Mouse (Mus musculus) liver, embryonic 14.5 days (tissue): Measurements from ENCODE around the gene Optc. TPM values are rescaled to one million over a fixed set of nuclear protein-coding genes. Genes with fewer than 3 reads are reported as not detected.

Experiments used
- ATAC-seq: fragments of 200-750 bp; cut with Nextera tagmentation; 2 replicates; pipeline ENCODE4 v1.8.0; 2017; ENCODE audit warnings: moderate number of reproducible peaks, mild to moderate bottlenecking, moderate library complexity; ENCODE audit not compliant: insufficient read depth
- DNase-seq, 3 experiments: peaks; one replicate each; pipeline ENCODE4 v3.0.0-alpha.2; 2012 to 2013; ENCODE audit warnings: low read depth in 3 of 3, low spot score in 3 of 3
- H3K27ac ChIP-seq: fragments of 300-500 bp; sonication (generic); 2 replicates; pipeline ENCODE4 v1.5.1; 2014; ENCODE audit warnings: moderate library complexity, mild to moderate bottlenecking, control low read depth, inconsistent platforms
- H3K27me3 ChIP-seq: fragments of 300-500 bp; sonication (generic); 2 replicates; pipeline ENCODE4 v1.6.1; 2014; ENCODE audit warnings: mild to moderate bottlenecking, low read length, moderate library complexity; ENCODE audit not compliant: control insufficient read depth, insufficient read depth
- H3K36me3 ChIP-seq: fragments of 300-500 bp; sonication (generic); replicated peaks from 2 replicates; pipeline ENCODE4 v1.6.1; 2014; ENCODE audit warnings: low read depth; ENCODE audit not compliant: control insufficient read depth, insufficient read depth
- H3K4me1 ChIP-seq, 2 experiments: fragments of 200-500 bp in 1 of 2; fragments of 300-500 bp in 1 of 2; sonication (generic) in 1 of 2; replicated peaks; 2 replicates each; pipeline ENCODE4 v1.6.1; 2012 to 2014; ENCODE audit warnings: antibody characterized with exemption in 1 of 2, inconsistent platforms in 1 of 2, low read length in 1 of 2; ENCODE audit not compliant: control insufficient read depth in 2 of 2, insufficient read depth in 2 of 2
- H3K4me2 ChIP-seq: fragments of 300-500 bp; sonication (generic); 2 replicates; pipeline ENCODE4 v1.6.1; 2014; ENCODE audit warnings: low read depth, mild to moderate bottlenecking, control low read depth, moderate library complexity
- H3K4me3 ChIP-seq, 2 experiments: fragments of 200-500 bp in 1 of 2; fragments of 300-500 bp in 1 of 2; sonication (generic) in 1 of 2; 2 replicates each; pipeline ENCODE4 v1.5.1; 2012 to 2014; ENCODE audit warnings: low read depth in 2 of 2, low read length in 2 of 2, mild to moderate bottlenecking in 2 of 2, control low read depth in 1 of 2, inconsistent platforms in 1 of 2, moderate library complexity in 1 of 2; ENCODE audit not compliant: insufficient read depth in 1 of 2
- H3K9ac ChIP-seq: fragments of 300-500 bp; sonication (generic); replicated peaks from 2 replicates; pipeline ENCODE4 v1.6.1; 2014; ENCODE audit warnings: mild to moderate bottlenecking, control low read depth, moderate library complexity
- H3K9me3 ChIP-seq: fragments of 300-500 bp; sonication (generic); 2 replicates; pipeline ENCODE4 v1.6.1; 2016; ENCODE audit warnings: low read length, mixed read lengths; ENCODE audit not compliant: control insufficient read depth
- CTCF ChIP-seq: IDR thresholded peaks from 2 replicates; pipeline ENCODE4 v1.5.1; 2016; ENCODE audit warnings: antibody characterized with exemption, low read depth, control low read depth
- EP300 ChIP-seq: IDR thresholded peaks from 2 replicates; pipeline ENCODE4 v1.6.1; 2016; ENCODE audit warnings: antibody characterized with exemption, low read depth
- WGBS: fragments of 180-500 bp; shearing (Covaris S2); extraction: QIAGEN DNeasy Blood & Tissue Kit; methylation state at CpG from one replicate; pipeline ENCODE4 v1.1.7; 2014; ENCODE audit not compliant: insufficient replicate concordance; 5-methylcytosine and 5-hydroxymethylcytosine counted together
- polyA plus RNA-seq, 2 experiments: library from polyadenylated mRNA; depleted of rRNA in 1 of 2; stranded (reverse) in 1 of 2; unstranded in 1 of 2; fragments of >200 nt; fragmentation: Nextera tagmentation in 1 of 2; extraction: Ambion mirVana in 1 of 2; gene quantifications; 2 replicates each; pipeline versions ENCODE4 v1.2.1 to v1.2.3; 2012 to 2014

The Optc gene
- polyA plus RNA-seq, 2 experiments = 0.11 TPM; not detected in 1

DNA sequence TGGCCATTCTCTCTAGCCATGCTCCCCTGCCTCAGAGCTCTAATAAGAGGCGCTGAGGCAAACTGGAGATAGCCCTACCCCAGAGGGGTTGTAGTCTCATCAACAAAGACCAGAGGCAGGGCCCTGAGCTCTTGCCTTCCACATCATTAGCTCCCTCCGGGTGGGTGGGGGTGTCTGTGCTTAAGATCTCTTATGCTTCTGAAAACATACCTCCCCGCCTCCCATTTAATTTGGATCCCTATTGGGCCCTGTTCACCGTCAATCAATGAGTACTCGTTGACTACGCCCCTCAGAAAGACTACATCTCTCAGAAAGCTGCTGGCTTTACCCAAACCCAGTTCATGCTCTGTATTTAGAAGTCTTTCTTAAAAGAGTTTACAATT, 10.3 kb upstream of the Optc start:
- 43% methylated on average over 6 of the region's 6 CpGs for WGBS
- no peak for DNase-seq
- TF ChIP-seq CTCF (no peak), EP300 (no peak)

DNA sequence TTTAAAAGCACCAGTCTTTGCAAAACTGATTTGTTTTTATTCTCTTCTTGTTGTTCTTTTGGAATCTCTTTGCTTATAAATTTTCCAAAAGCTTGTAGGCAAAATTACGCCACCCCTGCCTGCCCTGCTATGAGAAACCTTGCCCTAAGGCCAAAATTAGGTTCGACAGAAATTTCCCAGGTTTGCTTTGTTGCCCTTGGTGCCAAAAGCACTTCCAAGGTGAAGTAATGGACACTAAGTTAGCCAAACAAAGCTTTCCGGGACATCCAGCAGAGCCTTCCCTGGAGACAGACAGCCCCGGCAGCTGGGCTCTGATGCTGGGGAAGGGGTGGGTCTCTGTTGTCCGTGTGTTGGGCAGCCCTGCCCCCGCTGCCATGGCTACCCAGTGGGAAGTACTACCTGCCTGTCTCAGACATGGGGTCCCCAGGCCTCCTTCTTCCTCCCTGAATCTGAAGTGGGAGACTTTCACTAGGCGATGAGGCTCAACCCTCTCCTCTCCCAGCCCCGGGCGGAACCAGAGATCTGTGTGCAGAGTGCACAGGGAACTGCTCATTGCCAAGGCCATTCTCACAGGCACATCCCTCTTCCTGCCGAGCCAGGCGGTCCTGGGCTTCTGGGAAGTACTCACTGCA, 9.8 kb upstream of the Optc start:
- Histone ChIP-seq H3K4me3 (no peak overlapping the region), H3K36me3 (no peaks in the 10 kb centered on the region), H3K4me2 (no peak overlapping the region), H3K27me3 (no peaks in the 10 kb centered on the region), H3K9ac (no peak overlapping the region), H3K27ac (no peak overlapping the region), H3K4me1 (peaks cover 0 to 6% of the 10 kb centered on the region in 2 experiments; a peak in 2 of 4 replicates), H3K9me3 (no peaks in the 10 kb centered on the region)
- 35% methylated on average over 11 of the region's 11 CpGs for WGBS
- TF ChIP-seq EP300 = no peak
- no peak for ATAC-seq
- DNase-seq = no peak

More for the DNA sequence above, 10.3 kb upstream of the Optc start:
- Histone ChIP-seq H3K27me3 (no peaks in the 10 kb centered on the region), H3K4me2 (no peak overlapping the region), H3K4me1 (peaks cover 0 to 6% of the 10 kb centered on the region in 2 experiments; a peak in 2 of 4 replicates), H3K9me3 (no peaks in the 10 kb centered on the region), H3K36me3 (no peaks in the 10 kb centered on the region), H3K4me3 (no peak overlapping the region), H3K27ac (no peak overlapping the region), H3K9ac (no peak overlapping the region)
- no peak for ATAC-seq

DNA sequence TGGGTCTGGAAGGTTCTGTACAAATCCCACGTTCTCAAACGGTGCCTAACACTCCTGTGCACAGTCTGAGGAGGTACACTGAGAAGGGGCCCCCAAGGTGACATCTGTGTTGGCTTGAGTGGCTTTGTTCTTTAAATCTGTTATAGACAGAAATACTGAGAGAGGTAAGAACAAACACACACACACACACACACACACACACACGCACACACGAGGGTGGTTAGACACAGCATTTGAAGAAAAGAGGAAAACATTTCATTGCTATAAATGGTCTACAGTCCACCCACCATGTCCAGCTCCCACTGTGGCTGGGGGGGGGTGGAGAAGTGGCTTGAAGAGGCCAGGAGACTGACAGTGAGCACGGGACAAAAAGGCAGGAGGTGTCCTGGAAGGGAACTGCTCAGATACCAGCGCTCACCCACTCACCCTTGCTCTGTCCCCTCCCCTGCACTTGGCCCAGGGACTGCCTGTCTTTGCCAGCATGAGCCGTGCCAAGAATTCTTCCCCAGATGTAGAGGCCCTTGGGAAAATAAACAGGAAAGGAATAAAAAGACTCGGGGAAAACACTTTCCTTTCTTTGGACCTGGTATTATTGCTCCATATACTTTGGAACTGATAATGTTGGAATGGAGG, 8.0 kb upstream of the Optc start:
- H3K4me3 ChIP-seq = no peak overlapping the region
- no peak overlapping the region for H3K27ac ChIP-seq
- DNase-seq (no peak), ATAC-seq (no peak)
- WGBS = 43% methylated on average over 8 of the region's 8 CpGs
- peaks cover 0 to 2% of the 10 kb centered on the region in 2 experiments; a peak in 1 of 4 replicates for H3K4me1 ChIP-seq
- no peaks in the 10 kb centered on the region for H3K27me3 ChIP-seq
- H3K36me3 ChIP-seq = no peaks in the 10 kb centered on the region
- H3K9me3 ChIP-seq = no peaks in the 10 kb centered on the region
- TF ChIP-seq CTCF (no peak), EP300 (no peak)
- H3K9ac ChIP-seq = no peak overlapping the region
- H3K4me2 ChIP-seq = no peak overlapping the region

DNA sequence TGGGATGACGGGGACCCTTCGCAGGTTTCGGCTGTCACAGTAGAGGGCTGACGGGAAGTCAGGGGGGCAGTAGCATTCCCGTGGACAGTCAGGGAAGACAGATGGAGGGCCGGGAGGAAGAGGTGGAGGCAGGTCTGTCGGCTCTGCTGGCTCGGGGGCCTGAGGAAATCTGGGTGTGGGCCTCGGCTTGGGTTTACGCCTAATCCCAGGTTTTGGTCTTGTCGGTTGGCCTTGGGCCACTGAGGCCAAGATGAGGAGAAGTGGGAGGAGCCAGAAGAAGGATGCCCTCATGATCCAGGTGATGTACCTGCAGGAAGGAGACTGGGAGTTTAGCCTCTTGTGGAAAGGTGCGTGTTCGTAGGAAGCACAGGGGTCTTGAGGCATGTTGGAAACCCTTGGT, 7.3 kb upstream of the Optc start:
- WGBS = 65% methylated on average over 13 of the region's 13 CpGs
- Histone ChIP-seq H3K4me2 (no peak overlapping the region), H3K9ac (no peak overlapping the region), H3K4me1 (peaks cover 0 to 2% of the 10 kb centered on the region in 2 experiments; a peak in 1 of 4 replicates), H3K27ac (no peak overlapping the region), H3K4me3 (no peak overlapping the region), H3K9me3 (no peaks in the 10 kb centered on the region), H3K36me3 (no peaks in the 10 kb centered on the region), H3K27me3 (peaks cover 4% of the 10 kb centered on the region; the same call in 1 of the 2 replicates)
- no peak for ATAC-seq
- TF ChIP-seq EP300 (no peak), CTCF (no peak)
- DNase-seq = no peak

DNA sequence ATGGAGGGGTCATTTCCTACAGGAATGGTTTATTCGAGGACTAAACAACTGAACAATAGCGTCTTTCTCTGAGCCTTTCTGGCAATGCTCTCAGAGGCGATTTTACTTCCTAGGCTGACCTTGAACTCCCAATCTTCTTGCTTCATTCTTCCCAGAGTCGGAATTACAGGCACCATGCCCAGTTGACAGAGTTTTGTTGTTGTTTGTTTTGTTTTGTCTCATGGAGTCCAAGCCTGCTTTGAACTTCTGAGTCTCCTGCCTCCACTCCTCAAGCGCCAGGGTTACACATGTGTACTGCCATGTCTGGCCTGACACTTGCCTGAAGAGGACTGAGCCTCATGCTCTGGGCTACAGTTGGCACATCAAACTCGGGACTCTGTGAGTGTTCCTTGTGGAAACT, 5.2 kb upstream of the Optc start:
- ATAC-seq = no peak
- Histone ChIP-seq H3K27ac (no peak overlapping the region), H3K27me3 (peaks cover 16% of the 10 kb centered on the region), H3K4me3 (no peak overlapping the region), H3K36me3 (no peaks in the 10 kb centered on the region), H3K9ac (no peak overlapping the region), H3K4me1 (peaks cover 0 to 11% of the 10 kb centered on the region in 2 experiments), H3K9me3 (no peaks in the 10 kb centered on the region), H3K4me2 (no peak overlapping the region)
- WGBS = 60% methylated on average over 6 of the region's 6 CpGs
- TF ChIP-seq CTCF = no peak
- TF ChIP-seq EP300 = no peak
- no peak for DNase-seq
